Mouse (Mus musculus): ENCODE results near the gene Pcdh15. TPM values are rescaled to one million over a fixed set of nuclear protein-coding genes. Genes with fewer than 3 reads are reported as not detected.
A peak's percentile ranks its signal among the peaks of the same experiment; 100 is the strongest.

The Pcdh15 gene
- polyA plus RNA-seq, 1 experiment from 2014 or later = 1.1 TPM

GRCm38 (mm10) chr10:74631314-74631713 lies 1532.2 kb downstream of the Pcdh15 start:
- Histone ChIP-seq H3K9me3 (replicated peaks) (no peaks in the 10 kb centered on the region), H3K4me3 (no peak overlapping the region), H3K36me3 (no peaks in the 10 kb centered on the region), H3K27me3 (ENCODE audit: low read depth, poor library complexity, severe bottlenecking) (no peaks in the 10 kb centered on the region), H3K27ac (no peak overlapping the region), H3K4me1 (no peaks in the 10 kb centered on the region)
- 90% methylated on average over 9 of the region's 9 CpGs for WGBS
- no peak for DNase-seq (ENCODE audit: low spot score)

- Histone ChIP-seq H3K9me3 (replicated peaks) (no peaks in the 10 kb centered on the region), H3K27ac (no peak overlapping the region), H3K36me3 (no peaks in the 10 kb centered on the region), H3K27me3 (ENCODE audit: low read depth, poor library complexity, severe bottlenecking) (no peaks in the 10 kb centered on the region), H3K4me1 (no peaks in the 10 kb centered on the region), H3K4me3 (no peak overlapping the region)
- no peak for DNase-seq (ENCODE audit: low spot score)
- WGBS = 70% methylated on average over 4 of the region's 4 CpGs
Observed at GRCm38 (mm10) chr10:74637040-74637439, 1537.9 kb downstream of the Pcdh15 start.

- no peaks in the 10 kb centered on the region for H3K9me3 ChIP-seq (replicated peaks)
- no peaks in the 10 kb centered on the region for H3K27me3 ChIP-seq (ENCODE audit: low read depth, poor library complexity, severe bottlenecking)
- peak; percentile 42 for DNase-seq (ENCODE audit: low spot score)
- no peaks in the 10 kb centered on the region for H3K36me3 ChIP-seq
- H3K4me3 ChIP-seq = no peak overlapping the region
- H3K4me1 ChIP-seq = no peaks in the 10 kb centered on the region
- no peak overlapping the region for H3K27ac ChIP-seq
- 57% methylated on average over 6 of the region's 6 CpGs for WGBS
Observed at GRCm38 (mm10) chr10:74642125-74642524, 1543.0 kb downstream of the Pcdh15 start.

GRCm38 (mm10) chr10:74663171-74663570 lies 1564.0 kb downstream of the Pcdh15 start:
- Histone ChIP-seq H3K4me1 (no peaks in the 10 kb centered on the region), H3K36me3 (no peaks in the 10 kb centered on the region), H3K4me3 (no peak overlapping the region), H3K27ac (no peak overlapping the region), H3K9me3 (replicated peaks) (no peaks in the 10 kb centered on the region), H3K27me3 (ENCODE audit: low read depth, poor library complexity, severe bottlenecking) (no peaks in the 10 kb centered on the region)
- 87% methylated on average over 1 of the region's 1 CpGs for WGBS
- no peak for DNase-seq (ENCODE audit: low spot score)

- 0 out of 2 replicates have a peak overlapping the region, but pooled peaks have one; percentile 53 for H3K27ac ChIP-seq
- H3K4me3 ChIP-seq = no peak overlapping the region
Observed at GRCm38 (mm10) chr10:74680016-74680491, 1580.9 kb downstream of the Pcdh15 start.

GRCm38 (mm10) chr10:74680559-74680958 lies 1581.4 kb downstream of the Pcdh15 start:
- 22% methylated on average over 1 of the region's 1 CpGs for WGBS
- no peaks in the 10 kb centered on the region for H3K36me3 ChIP-seq
- peaks cover 16% of the 10 kb centered on the region for H3K4me1 ChIP-seq
- DNase-seq (ENCODE audit: low spot score) = no peak
- H3K9me3 ChIP-seq (replicated peaks) = no peaks in the 10 kb centered on the region
- H3K27me3 ChIP-seq (ENCODE audit: low read depth, poor library complexity, severe bottlenecking) = no peaks in the 10 kb centered on the region
- H3K27ac ChIP-seq = 0 out of 2 replicates have a peak overlapping the region, but pooled peaks have one; percentile 53
- no peak overlapping the region; the same call in 1 of the 2 replicates for H3K4me3 ChIP-seq

More at GRCm38 (mm10) chr10:74680016-74680491, 1580.9 kb downstream of the Pcdh15 start:
- Histone ChIP-seq H3K4me1 (peaks cover 16% of the 10 kb centered on the region), H3K36me3 (no peaks in the 10 kb centered on the region), H3K27me3 (ENCODE audit: low read depth, poor library complexity, severe bottlenecking) (no peaks in the 10 kb centered on the region), H3K9me3 (replicated peaks) (no peaks in the 10 kb centered on the region)
- DNase-seq (ENCODE audit: low spot score) = no peak
- 38% methylated on average over 4 of the region's 4 CpGs for WGBS
